Mouse (Mus musculus) lung, adult 2 months (tissue): Measurements from ENCODE around the gene Lhfpl2. TPM values are rescaled to one million over a fixed set of nuclear protein-coding genes. Genes with fewer than 3 reads are reported as not detected.

ENCODE experiments used
- DNase-seq: peaks from one replicate; pipeline ENCODE4 v3.0.0; 2022
- H3K4me1 ChIP-seq: fragments of 200-500 bp; 2 replicates; pipeline ENCODE4 v1.6.1; 2011; ENCODE audit warnings: low read length; ENCODE audit not compliant: control insufficient read depth, insufficient read depth
- H3K4me3 ChIP-seq: fragments of 200-500 bp; replicated peaks from 2 replicates; pipeline ENCODE3; 2011; ENCODE audit warnings: low read depth, mild to moderate bottlenecking, control low read depth, low read length; ENCODE audit errors: extremely low read depth
- CTCF ChIP-seq: fragments of 200-500 bp; IDR thresholded peaks from 2 replicates; pipeline ENCODE4 v1.5.1; 2011; ENCODE audit warnings: mild to moderate bottlenecking, low read length, control low read depth; ENCODE audit not compliant: insufficient read depth
- POLR2A ChIP-seq: fragments of 200-500 bp; IDR thresholded peaks from 2 replicates; pipeline ENCODE4 v1.6.1; 2011; ENCODE audit warnings: low read depth, mild to moderate bottlenecking, control low read depth, low read length, borderline replicate concordance; ENCODE audit errors: extremely low read depth
- WGBS: fragments of 180-500 bp; shearing (Covaris S2); methylation state at CpG from one replicate; pipeline ENCODE4 v1.1.7; 2018; 5-methylcytosine and 5-hydroxymethylcytosine counted together
- polyA plus RNA-seq: library from polyadenylated mRNA; depleted of rRNA; stranded (reverse); fragments of >200 nt; gene quantifications from 2 replicates; pipeline ENCODE4 v1.2.3, GENCODE M21; 2012

The Lhfpl2 gene
- polyA plus RNA-seq, 1 experiment, result 9.9 TPM

GRCm38 (mm10) chr13:94207973-94208372 lies 150.4 kb downstream of the Lhfpl2 start:
- no peak for DNase-seq
- TF ChIP-seq POLR2A (no peak), CTCF (no peak)
- WGBS, result 95% methylated on average over 16 of the region's 16 CpGs
- no peak overlapping the region for H3K4me3 ChIP-seq
- H3K4me1 ChIP-seq, result no peaks in the 10 kb centered on the region

- TF ChIP-seq POLR2A, result no peak
- Histone ChIP-seq H3K4me1 (no peaks in the 10 kb centered on the region), H3K4me3 (no peak overlapping the region)
- DNase-seq, result no peak
These were observed 151.3 kb downstream of the Lhfpl2 start for GRCm38 (mm10) chr13:94208892-94209291.

- no peak for DNase-seq
- 62% methylated on average over 6 of the region's 6 CpGs for WGBS
- no peak overlapping the region for H3K4me3 ChIP-seq
These were observed 153.9 kb downstream of the Lhfpl2 start for GRCm38 (mm10) chr13:94211236-94212119.

GRCm38 (mm10) chr13:94212179-94212578 lies 154.6 kb downstream of the Lhfpl2 start:
- no peak for DNase-seq
- no peak overlapping the region for H3K4me3 ChIP-seq
- WGBS, result 100% methylated on average over 2 of the region's 2 CpGs
- TF ChIP-seq POLR2A (no peak), CTCF (no peak)
- no peaks in the 10 kb centered on the region for H3K4me1 ChIP-seq

More at GRCm38 (mm10) chr13:94211236-94212119, 153.9 kb downstream of the Lhfpl2 start:
- no peaks in the 10 kb centered on the region for H3K4me1 ChIP-seq
- TF ChIP-seq POLR2A, result no peak
- TF ChIP-seq CTCF, result no peak

GRCm38 (mm10) chr13:94212716-94213115 lies 155.1 kb downstream of the Lhfpl2 start:
- TF ChIP-seq POLR2A, result no peak
- 0 out of 2 replicates have a peak, but pooled peaks have one; percentile 23 for TF ChIP-seq CTCF
- H3K4me3 ChIP-seq, result no peak overlapping the region
- no peak for DNase-seq
- H3K4me1 ChIP-seq, result no peaks in the 10 kb centered on the region
- 88% methylated on average over 2 of the region's 2 CpGs for whole genome bisulfite sequencing

GRCm38 (mm10) chr13:94223609-94224008 lies 166.0 kb downstream of the Lhfpl2 start:
- WGBS, result 78% methylated on average over 14 of the region's 14 CpGs
- TF ChIP-seq POLR2A (no peak), CTCF (no peak)
- no peak overlapping the region for H3K4me3 ChIP-seq
- DNase-seq, result no peak
- H3K4me1 ChIP-seq, result no peaks in the 10 kb centered on the region

GRCm38 (mm10) chr13:94224717-94225705 lies 167.4 kb downstream of the Lhfpl2 start:
- no peak for DNase-seq
- no peaks in the 10 kb centered on the region for H3K4me1 ChIP-seq
- H3K4me3 ChIP-seq, result no peak overlapping the region
- TF ChIP-seq CTCF (no peak), POLR2A (no peak)
- WGBS, result 96% methylated on average over 38 of the region's 38 CpGs

- TF ChIP-seq POLR2A (no peak), CTCF (no peak)
- Histone ChIP-seq H3K4me1 (no peaks in the 10 kb centered on the region), H3K4me3 (no peak overlapping the region)
- WGBS, result 87% methylated on average over 14 of the region's 14 CpGs
- DNase-seq, result no peak
These were observed 174.3 kb downstream of the Lhfpl2 start for GRCm38 (mm10) chr13:94231871-94232270.

GRCm38 (mm10) chr13:94239488-94239887 lies 181.9 kb downstream of the Lhfpl2 start:
- TF ChIP-seq POLR2A, result no peak
- no peak for TF ChIP-seq CTCF
- WGBS, result 73% methylated on average over 4 of the region's 4 CpGs

More at GRCm38 (mm10) chr13:94239488-94239887, 181.9 kb downstream of the Lhfpl2 start:
- no peaks in the 10 kb centered on the region for H3K4me1 ChIP-seq
- H3K4me3 ChIP-seq, result no peak overlapping the region
- no peak for DNase-seq
